Mouse (Mus musculus): ENCODE measurements around the gene Glb1. TPM values are rescaled to one million over a fixed set of nuclear protein-coding genes. Genes with fewer than 3 reads are reported as not detected.
"Not testable (repeated sequence)": the region's sequence is repeated elsewhere in the genome, so short reads cannot be mapped to it uniquely, and the experiment has no call there.

Gene Glb1
- polyA plus RNA-seq, 1 experiment from 2014 or later, result 76.0 TPM

- ATAC-seq (replicated peaks; ENCODE audit: low FRiP score, low TSS enrichment, low read depth), result peak; percentile 49; the same call in 1 of the 2 replicates
Measured at GRCm38 (mm10) chr9:114518812-114519477, 118.1 kb downstream of the Glb1 start.

GRCm38 (mm10) chr9:114520529-114520928, 119.7 kb downstream of the Glb1 start:
- H3K4me2 ChIP-seq (ENCODE audit: low read length); H3K4me3 ChIP-seq (ENCODE audit: low read depth, low read length); H3K27me3 ChIP-seq (replicated peaks; ENCODE audit: control insufficient read depth, insufficient read depth, low read length); ATAC-seq (replicated peaks; ENCODE audit: low FRiP score, low TSS enrichment, low read depth); H3K27ac ChIP-seq (ENCODE audit: low read depth); H3K4me1 ChIP-seq (replicated peaks; ENCODE audit: control insufficient read depth, insufficient read depth, low read length); H3K9ac ChIP-seq (ENCODE audit: low read length); DNase-seq (ENCODE audit: low spot score); H3K9me3 ChIP-seq (ENCODE audit: control insufficient read depth, low read length); H3K36me3 ChIP-seq (ENCODE audit: control insufficient read depth, insufficient read depth, low read length): not testable (repeated sequence)
- 72% methylated on average over 4 of the region's 4 CpGs for WGBS

More at GRCm38 (mm10) chr9:114518812-114519477, 118.1 kb downstream of the Glb1 start:
- no peak overlapping the region for H3K4me3 ChIP-seq (ENCODE audit: low read depth, low read length)
- 45% methylated on average over 9 of the region's 9 CpGs for WGBS
- peaks cover 4% of the 10 kb centered on the region for H3K9me3 ChIP-seq (ENCODE audit: control insufficient read depth, low read length)
- H3K36me3 ChIP-seq (ENCODE audit: control insufficient read depth, insufficient read depth, low read length), result peaks cover 7% of the 10 kb centered on the region; the same call in 1 of the 2 replicates
- no peak overlapping the region for H3K4me2 ChIP-seq (ENCODE audit: low read length)
- 0 out of 2 replicates have a peak, but pooled peaks cover 3% of the 10 kb centered on the region for H3K4me1 ChIP-seq (replicated peaks; ENCODE audit: control insufficient read depth, insufficient read depth, low read length)
- DNase-seq (ENCODE audit: low spot score), result no peak
- H3K27ac ChIP-seq (ENCODE audit: low read depth), result 0 out of 2 replicates have a peak overlapping the region, but pooled peaks have one; percentile 30
- no peaks in the 10 kb centered on the region for H3K27me3 ChIP-seq (replicated peaks; ENCODE audit: control insufficient read depth, insufficient read depth, low read length)
- H3K9ac ChIP-seq (ENCODE audit: low read length), result no peak overlapping the region

GRCm38 (mm10) chr9:114522041-114522440, 121.2 kb downstream of the Glb1 start:
- no peak overlapping the region for H3K9ac ChIP-seq (ENCODE audit: low read length)
- no peaks in the 10 kb centered on the region for H3K36me3 ChIP-seq (ENCODE audit: control insufficient read depth, insufficient read depth, low read length)
- no peak overlapping the region for H3K4me2 ChIP-seq (ENCODE audit: low read length)
- DNase-seq (ENCODE audit: low spot score) (no peak), ATAC-seq (replicated peaks; ENCODE audit: low FRiP score, low TSS enrichment, low read depth) (no peak)
- H3K27me3 ChIP-seq (replicated peaks; ENCODE audit: control insufficient read depth, insufficient read depth, low read length), result no peaks in the 10 kb centered on the region
- H3K4me3 ChIP-seq (ENCODE audit: low read depth, low read length), result no peak overlapping the region
- H3K4me1 ChIP-seq (replicated peaks; ENCODE audit: control insufficient read depth, insufficient read depth, low read length), result peaks cover 17% of the 10 kb centered on the region
- no peak overlapping the region for H3K27ac ChIP-seq (ENCODE audit: low read depth)
- 57% methylated on average over 5 of the region's 5 CpGs for WGBS
- H3K9me3 ChIP-seq (ENCODE audit: control insufficient read depth, low read length), result no peaks in the 10 kb centered on the region

- 85% methylated on average over 9 of the region's 9 CpGs for WGBS
- Histone ChIP-seq H3K9me3 (ENCODE audit: control insufficient read depth, low read length) (no peaks in the 10 kb centered on the region), H3K4me2 (ENCODE audit: low read length) (no peak overlapping the region), H3K4me3 (ENCODE audit: low read depth, low read length) (no peak overlapping the region), H3K9ac (ENCODE audit: low read length) (no peak overlapping the region), H3K27me3 (replicated peaks; ENCODE audit: control insufficient read depth, insufficient read depth, low read length) (no peaks in the 10 kb centered on the region), H3K27ac (ENCODE audit: low read depth) (no peak overlapping the region), H3K4me1 (replicated peaks; ENCODE audit: control insufficient read depth, insufficient read depth, low read length) (peaks cover 19% of the 10 kb centered on the region), H3K36me3 (ENCODE audit: control insufficient read depth, insufficient read depth, low read length) (no peaks in the 10 kb centered on the region)
- ATAC-seq (replicated peaks; ENCODE audit: low FRiP score, low TSS enrichment, low read depth), result no peak
- no peak for DNase-seq (ENCODE audit: low spot score)
Measured at GRCm38 (mm10) chr9:114522501-114522900, 121.6 kb downstream of the Glb1 start.

Other genes with a start within 250 kb of the Glb1 start
- not detected in 2 replicates for gene Bcl2a1c, start 70.9 kb upstream of the Glb1 start, polyA plus RNA-seq (2014; fragmentation: Nextera tagmentation; extraction: Ambion mirVana)
- gene Crtap, start 10.4 kb upstream of the Glb1 start, polyA plus RNA-seq (2014; fragmentation: Nextera tagmentation; extraction: Ambion mirVana), result 124 and 126 TPM in 2 replicates
- 5.1 and 5.5 TPM in 2 replicates for gene Tmppe, start within 50 bp of the Glb1 start, polyA plus RNA-seq (2014; fragmentation: Nextera tagmentation; extraction: Ambion mirVana)
- 0.08 TPM in 2 replicates for gene Ccr4, start 103.8 kb downstream of the Glb1 start, polyA plus RNA-seq (2014; fragmentation: Nextera tagmentation; extraction: Ambion mirVana)
- gene C130032M10Rik, start 114.6 kb downstream of the Glb1 start, polyA plus RNA-seq (2014; fragmentation: Nextera tagmentation; extraction: Ambion mirVana), result 0.46 TPM in 1 of 2 replicates, not detected in the other
- gene Trim71, start 163.3 kb downstream of the Glb1 start, polyA plus RNA-seq (2014; fragmentation: Nextera tagmentation; extraction: Ambion mirVana), result 2.7 and 2.9 TPM in 2 replicates
- 65.8 and 67.6 TPM in 2 replicates for gene Cnot10, start 239.1 kb downstream of the Glb1 start, polyA plus RNA-seq (2014; fragmentation: Nextera tagmentation; extraction: Ambion mirVana)